Mouse (Mus musculus) spleen, adult 18-20 months (tissue): Measurements from ENCODE around the gene Fgfr2.

Source experiments
- DNase-seq, 2 experiments: peaks; one replicate each; pipeline ENCODE4 v3.0.0; 2022; ENCODE audit warnings: mixed read lengths in 2 of 2

Fgfr2 gene

GRCm38 (mm10) chr7:131551471-131551870 lies 1571.7 kb downstream of the Fgfr2 start:
- DNase-seq, result no peak

- DNase-seq, result no peak
These were observed 1574.7 kb downstream of the Fgfr2 start, which contains the start of gene Hmx2 for GRCm38 (mm10) chr7:131548473-131548872. Gene Hmx2 (plus strand): TSS chr7:131548773.

GRCm38 (mm10) chr7:131547481-131547880 lies 1575.7 kb downstream of the Fgfr2 start:
- DNase-seq, result no peak

- no peak for DNase-seq
These were observed 1576.7 kb downstream of the Fgfr2 start for GRCm38 (mm10) chr7:131546423-131546822.

GRCm38 (mm10) chr7:131545701-131546385 lies 1577.3 kb downstream of the Fgfr2 start:
- DNase-seq, result no peak

- no peak for DNase-seq
These were observed 1578.3 kb downstream of the Fgfr2 start for GRCm38 (mm10) chr7:131544871-131545270.

GRCm38 (mm10) chr7:131543623-131544481 lies 1579.3 kb downstream of the Fgfr2 start:
- DNase-seq, result no peak

- peak in 1 of 2 experiments; percentile 7 for DNase-seq
These were observed 1580.1 kb downstream of the Fgfr2 start for GRCm38 (mm10) chr7:131542872-131543622.

- no peak for DNase-seq
These were observed 1580.9 kb downstream of the Fgfr2 start, which contains the start of gene Hmx3 for GRCm38 (mm10) chr7:131542115-131542871. Gene Hmx3 (plus strand): TSS chr7:131542867.

- no peak for DNase-seq
These were observed 1581.7 kb downstream of the Fgfr2 start for GRCm38 (mm10) chr7:131541184-131542114.

- DNase-seq, result peak; percentile 46 to 79
These were observed 1583.2 kb downstream of the Fgfr2 start for GRCm38 (mm10) chr7:131539979-131540378.

- DNase-seq, result no peak
These were observed 1619.4 kb downstream of the Fgfr2 start for GRCm38 (mm10) chr7:131503739-131504138.

- no peak for DNase-seq
These were observed 1644.7 kb downstream of the Fgfr2 start for GRCm38 (mm10) chr7:131478403-131478802.

- DNase-seq, result no peak
These were observed 1646.0 kb downstream of the Fgfr2 start for GRCm38 (mm10) chr7:131477140-131477539.

GRCm38 (mm10) chr7:131471551-131471950 lies 1651.6 kb downstream of the Fgfr2 start:
- DNase-seq, result no peak

- DNase-seq, result no peak
These were observed 1653.6 kb downstream of the Fgfr2 start for GRCm38 (mm10) chr7:131469506-131469905.

- DNase-seq, result no peak
These were observed 1655.8 kb downstream of the Fgfr2 start for GRCm38 (mm10) chr7:131467312-131467711.

- no peak for DNase-seq
These were observed 1657.4 kb downstream of the Fgfr2 start for GRCm38 (mm10) chr7:131465735-131466134.

GRCm38 (mm10) chr7:131465117-131465601 lies 1658.0 kb downstream of the Fgfr2 start:
- DNase-seq, result no peak

GRCm38 (mm10) chr7:131456714-131457113 lies 1666.4 kb downstream of the Fgfr2 start:
- no peak for DNase-seq

GRCm38 (mm10) chr7:131437051-131437450 lies 1686.1 kb downstream of the Fgfr2 start:
- no peak for DNase-seq
